Mouse (Mus musculus) forebrain, embryonic 16.5 days (tissue): ENCODE data around the gene Eef1a2. TPM values are rescaled to one million over a fixed set of nuclear protein-coding genes. Genes with fewer than 3 reads are reported as not detected.

Experiments
- ATAC-seq: fragments of 200-750 bp; cut with Nextera tagmentation; 2 replicates; pipeline ENCODE4 v1.8.0; 2017; ENCODE audit warnings: mild to moderate bottlenecking, moderate library complexity
- H3K27ac ChIP-seq: fragments of 300-500 bp; sonication (generic); 2 replicates; pipeline ENCODE4 v1.5.1; 2014; ENCODE audit warnings: low read length, control low read depth
- H3K27me3 ChIP-seq: fragments of 300-500 bp; sonication (generic); replicated peaks from 2 replicates; pipeline ENCODE4 v1.6.1; 2014; ENCODE audit warnings: low read length; ENCODE audit not compliant: control insufficient read depth, insufficient read depth
- H3K36me3 ChIP-seq: fragments of 300-500 bp; sonication (generic); 2 replicates; pipeline ENCODE4 v1.6.1; 2014; ENCODE audit not compliant: control insufficient read depth, insufficient read depth
- H3K4me1 ChIP-seq: fragments of 300-500 bp; sonication (generic); replicated peaks from 2 replicates; pipeline ENCODE4 v1.6.1; 2014; ENCODE audit warnings: low read length; ENCODE audit not compliant: control insufficient read depth, insufficient read depth
- H3K4me2 ChIP-seq: fragments of 300-500 bp; sonication (generic); 2 replicates; pipeline ENCODE4 v1.6.1; 2014; ENCODE audit warnings: mild to moderate bottlenecking, low read length, control low read depth
- H3K4me3 ChIP-seq: fragments of 300-500 bp; sonication (generic); replicated peaks from 2 replicates; pipeline ENCODE4 v1.5.1; 2014; ENCODE audit warnings: mild to moderate bottlenecking, low read length, control low read depth
- H3K9ac ChIP-seq: fragments of 300-500 bp; sonication (generic); replicated peaks from 2 replicates; pipeline ENCODE4 v1.6.1; 2014; ENCODE audit warnings: low read depth, low read length, control low read depth
- H3K9me3 ChIP-seq: fragments of 300-500 bp; sonication (generic); 2 replicates; pipeline ENCODE4 v1.6.1; 2016; ENCODE audit warnings: low read length; ENCODE audit not compliant: control insufficient read depth
- WGBS: fragments of 180-500 bp; shearing (Covaris S2); extraction: QIAGEN DNeasy Blood & Tissue Kit; methylation state at CpG from one replicate; pipeline ENCODE4 v1.1.7; 2014; 5-methylcytosine and 5-hydroxymethylcytosine counted together
- polyA plus RNA-seq: library from polyadenylated mRNA; unstranded; fragments of >200 nt; fragmentation: Nextera tagmentation; extraction: Ambion mirVana; gene quantifications from 2 replicates; pipeline ENCODE4 v1.2.1, GENCODE M21; 2015

The Eef1a2 gene
- 5.7 and 6.0 TPM in 2 replicates for polyA plus RNA-seq

GRCm38 (mm10) chr2:181156248-181157121 lies at the start of gene Eef1a2:
Eef1a2 (minus strand) TSS chr2:181157014.
- Histone ChIP-seq H3K9ac (peak within 1 kb of the TSS; percentile 76), H3K27me3 (no peaks in the 10 kb centered on the region), H3K4me1 (peaks cover 46% of the 10 kb centered on the region), H3K36me3 (no peaks in the 10 kb centered on the region), H3K27ac (peak within 1 kb of the TSS; percentile 79), H3K9me3 (no peaks in the 10 kb centered on the region), H3K4me3 (peak within 1 kb of the TSS; percentile 47), H3K4me2 (peak within 1 kb of the TSS; percentile 66)
- peak; percentile 69 for ATAC-seq
- 3% methylated on average over 54 of the region's 55 CpGs for WGBS

- ATAC-seq, result no peak
- Histone ChIP-seq H3K4me1 (no peaks in the 10 kb centered on the region), H3K9ac (no peak overlapping the region), H3K27me3 (peaks cover 1% of the 10 kb centered on the region; the same call in 1 of the 2 replicates), H3K36me3 (no peaks in the 10 kb centered on the region), H3K4me3 (no peak overlapping the region), H3K9me3 (no peaks in the 10 kb centered on the region), H3K27ac (no peak overlapping the region), H3K4me2 (no peak overlapping the region)
- 84% methylated on average over 9 of the region's 9 CpGs for WGBS
Observed at GRCm38 (mm10) chr2:181206118-181206517, 49.3 kb upstream of the Eef1a2 start.

DNA sequence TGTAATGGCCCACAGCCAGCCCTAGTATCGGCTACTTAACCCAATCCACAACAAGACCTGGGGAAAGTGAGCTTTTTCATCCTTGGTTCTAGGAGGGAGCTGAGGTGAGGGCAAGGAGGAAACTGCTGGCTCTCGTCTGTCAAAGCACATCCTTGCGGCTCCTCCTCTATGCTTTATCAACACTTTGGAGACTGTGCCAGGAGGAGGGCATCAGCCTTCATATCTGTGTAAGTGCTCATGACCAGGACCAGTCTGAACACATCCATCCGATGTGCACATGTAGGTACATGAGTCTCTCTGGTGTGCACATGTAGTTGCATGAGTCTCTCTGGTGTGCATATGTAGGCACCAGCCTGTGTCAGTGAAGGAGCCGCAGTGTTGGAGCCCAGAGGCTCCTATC lies 48.9 kb upstream of the Eef1a2 start:
- ATAC-seq, result no peak
- WGBS, result 91% methylated on average over 5 of the region's 5 CpGs
- Histone ChIP-seq H3K4me1 (no peaks in the 10 kb centered on the region), H3K9ac (no peak overlapping the region), H3K36me3 (no peaks in the 10 kb centered on the region), H3K27ac (no peak overlapping the region), H3K27me3 (no peaks in the 10 kb centered on the region), H3K4me2 (no peak overlapping the region), H3K9me3 (no peaks in the 10 kb centered on the region), H3K4me3 (no peak overlapping the region)

DNA sequence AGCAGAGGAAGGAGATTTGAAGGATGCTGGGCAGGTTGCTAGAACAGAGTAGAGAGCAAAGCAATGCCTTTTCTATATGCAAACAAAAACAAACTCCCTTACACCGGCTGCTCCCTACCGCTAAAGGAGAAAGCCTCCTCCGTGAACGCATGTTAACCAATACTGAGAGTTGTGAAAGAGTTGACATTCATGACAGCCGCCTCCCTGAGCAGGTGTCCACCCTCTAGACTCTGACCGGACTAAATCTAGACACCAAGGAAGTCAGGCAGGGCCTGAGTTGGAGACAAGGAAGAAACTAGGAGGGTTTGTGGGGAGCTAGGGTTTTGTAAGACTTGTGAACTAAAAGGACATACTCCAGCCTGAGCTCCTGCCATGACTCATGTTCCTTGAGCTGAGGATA lies 46.1 kb upstream of the Eef1a2 start:
- Histone ChIP-seq H3K36me3 (no peaks in the 10 kb centered on the region), H3K27me3 (no peaks in the 10 kb centered on the region), H3K9ac (no peak overlapping the region), H3K4me1 (no peaks in the 10 kb centered on the region), H3K27ac (no peak overlapping the region), H3K4me2 (no peak overlapping the region), H3K4me3 (no peak overlapping the region), H3K9me3 (no peaks in the 10 kb centered on the region)
- no peak for ATAC-seq
- 77% methylated on average over 6 of the region's 6 CpGs for WGBS

GRCm38 (mm10) chr2:181202422-181202821 lies 45.6 kb upstream of the Eef1a2 start, which contains the start of gene Ptk6:
Ptk6 (minus strand) TSS chr2:181202789.
- no peak within 1 kb of the TSS for H3K4me3 ChIP-seq

DNA sequence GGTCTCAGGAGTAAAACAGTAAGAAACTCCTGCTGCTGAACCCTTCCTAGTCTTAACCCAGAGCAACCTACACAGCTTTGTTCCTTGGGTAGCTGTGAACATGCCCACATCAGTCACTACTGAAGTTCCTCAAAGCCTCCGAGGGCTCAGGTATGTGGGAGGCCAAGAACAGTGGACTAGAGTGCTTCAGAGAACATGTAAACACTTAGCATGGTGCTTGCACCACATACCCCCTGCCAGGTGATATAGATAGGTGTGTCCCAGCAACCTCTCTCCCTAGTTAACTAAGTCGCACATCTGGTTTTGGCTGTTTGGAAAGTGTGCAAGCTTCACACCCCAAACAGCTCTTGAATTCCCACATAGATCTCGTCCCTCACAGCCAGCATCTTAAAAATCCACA lies 44.8 kb upstream of the Eef1a2 start:
- no peak overlapping the region for H3K4me3 ChIP-seq
- 75% methylated on average over 3 of the region's 3 CpGs for WGBS
- no peak for ATAC-seq

More at GRCm38 (mm10) chr2:181202422-181202821, 45.6 kb upstream of the Eef1a2 start, which contains the start of gene Ptk6:
- no peaks in the 10 kb centered on the region for H3K4me1 ChIP-seq
- no peak within 1 kb of the TSS for H3K27ac ChIP-seq
- H3K36me3 ChIP-seq, result no peaks in the 10 kb centered on the region
- H3K4me2 ChIP-seq, result no peak within 1 kb of the TSS
- no peaks in the 10 kb centered on the region for H3K9me3 ChIP-seq
- WGBS, result 88% methylated on average over 3 of the region's 3 CpGs
- no peaks in the 10 kb centered on the region for H3K27me3 ChIP-seq
- ATAC-seq, result no peak
- H3K9ac ChIP-seq, result no peak within 1 kb of the TSS

DNA sequence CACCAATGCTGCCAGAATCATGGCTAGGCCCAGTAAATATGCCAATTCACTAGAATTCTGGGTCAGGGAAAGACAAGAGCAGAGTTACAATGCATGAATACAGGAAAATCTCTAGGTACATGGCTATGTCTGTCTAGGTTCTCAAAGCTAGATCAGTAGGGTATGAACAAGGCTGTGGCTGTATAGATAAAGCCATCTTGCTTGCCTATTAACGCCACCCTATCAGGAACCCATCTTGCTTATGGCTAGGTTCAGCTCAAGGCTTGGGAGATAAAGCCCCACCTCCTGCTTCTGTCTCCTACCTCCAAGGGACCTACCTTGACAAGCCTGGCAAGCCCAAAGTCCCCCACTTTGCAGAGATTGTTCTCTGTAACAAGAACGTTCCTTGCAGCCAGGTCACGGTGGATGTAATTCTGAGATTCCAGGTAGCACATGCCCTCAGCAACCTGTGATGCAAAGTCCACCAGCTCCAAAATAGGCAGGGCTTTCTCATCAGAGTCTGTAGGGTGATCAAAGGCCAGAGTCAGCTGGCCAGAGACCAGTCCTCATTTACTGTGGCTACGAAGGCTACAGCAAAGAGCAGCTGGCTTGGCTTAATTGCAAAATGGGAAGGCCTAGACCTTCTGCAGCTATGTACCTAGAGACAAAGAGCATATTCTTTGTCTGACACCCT lies 40.0 kb upstream of the Eef1a2 start:
- Histone ChIP-seq H3K27ac (no peak overlapping the region), H3K4me2 (no peak overlapping the region), H3K27me3 (no peaks in the 10 kb centered on the region), H3K9ac (no peak overlapping the region), H3K4me1 (no peaks in the 10 kb centered on the region), H3K9me3 (no peaks in the 10 kb centered on the region), H3K36me3 (no peaks in the 10 kb centered on the region), H3K4me3 (no peak overlapping the region)
- no peak for ATAC-seq
- 91% methylated on average over 4 of the region's 4 CpGs for WGBS

More for the DNA sequence above, 44.8 kb upstream of the Eef1a2 start:
- Histone ChIP-seq H3K9me3 (no peaks in the 10 kb centered on the region), H3K36me3 (no peaks in the 10 kb centered on the region), H3K27me3 (no peaks in the 10 kb centered on the region), H3K9ac (no peak overlapping the region), H3K27ac (no peak overlapping the region), H3K4me1 (no peaks in the 10 kb centered on the region), H3K4me2 (no peak overlapping the region)

- no peak for ATAC-seq
- no peak overlapping the region for H3K4me2 ChIP-seq
- peaks cover 9% of the 10 kb centered on the region for H3K4me1 ChIP-seq
- no peak overlapping the region for H3K27ac ChIP-seq
- H3K27me3 ChIP-seq, result no peaks in the 10 kb centered on the region
- H3K9ac ChIP-seq, result no peak overlapping the region
- 80% methylated on average over 3 of the region's 3 CpGs for whole genome bisulfite sequencing
- H3K9me3 ChIP-seq, result no peaks in the 10 kb centered on the region
- H3K36me3 ChIP-seq, result peaks cover 2% of the 10 kb centered on the region; the same call in 1 of the 2 replicates
- no peak overlapping the region for H3K4me3 ChIP-seq
Observed at GRCm38 (mm10) chr2:181193044-181193443, 36.2 kb upstream of the Eef1a2 start.

- Histone ChIP-seq H3K9ac (no peak overlapping the region), H3K27ac (no peak overlapping the region), H3K4me1 (peaks cover 9% of the 10 kb centered on the region), H3K4me2 (no peak overlapping the region), H3K4me3 (no peak overlapping the region), H3K27me3 (no peaks in the 10 kb centered on the region), H3K9me3 (no peaks in the 10 kb centered on the region), H3K36me3 (peaks cover 2% of the 10 kb centered on the region; the same call in 1 of the 2 replicates)
- ATAC-seq, result no peak
- WGBS, result 66% methylated on average over 4 of the region's 4 CpGs
Observed at GRCm38 (mm10) chr2:181191936-181192335, 35.1 kb upstream of the Eef1a2 start.
